Mouse (Mus musculus): Measurements from ENCODE around the gene Shld2.

- TF ChIP-seq CTCF (IDR thresholded peaks at IDR 0.05; ENCODE audit: low read depth) (no peak), EP300 (IDR thresholded peaks at IDR 0.05; ENCODE audit: low read depth) (no peak)
These were observed 84.3 kb downstream of the Shld2 start for GRCm38 (mm10) chr14:34225986-34226385.
